Mouse (Mus musculus) liver, postnatal 0 days (tissue): ENCODE results near the gene Glrp1.

Experiments used
- CTCF ChIP-seq: sonication (generic); IDR thresholded peaks from 2 replicates; pipeline ENCODE4 v1.5.1; 2016; ENCODE audit warnings: antibody characterized with exemption, low read depth
- EP300 ChIP-seq: IDR thresholded peaks from 2 replicates; pipeline ENCODE4 v1.6.1; 2016; ENCODE audit warnings: antibody characterized with exemption, low read depth, mild to moderate bottlenecking

- no peak for TF ChIP-seq CTCF
- TF ChIP-seq EP300, result no peak
Measured at GRCm38 (mm10) chr1:88509789-88510188, at the start of gene Glrp1.
